Mouse (Mus musculus) C2C12 (cell line): ENCODE data around the gene Bcar3.

ENCODE experiments used
- CTCF ChIP-seq: IDR thresholded peaks from one replicate; pipeline ENCODE4 v1.5.1; 2011; ENCODE audit not compliant: control insufficient read depth, insufficient read depth, insufficient read length
- MAX ChIP-seq: IDR thresholded peaks from one replicate; pipeline ENCODE4 v1.6.1; 2011; ENCODE audit warnings: mild to moderate bottlenecking, control low read depth

DNA sequence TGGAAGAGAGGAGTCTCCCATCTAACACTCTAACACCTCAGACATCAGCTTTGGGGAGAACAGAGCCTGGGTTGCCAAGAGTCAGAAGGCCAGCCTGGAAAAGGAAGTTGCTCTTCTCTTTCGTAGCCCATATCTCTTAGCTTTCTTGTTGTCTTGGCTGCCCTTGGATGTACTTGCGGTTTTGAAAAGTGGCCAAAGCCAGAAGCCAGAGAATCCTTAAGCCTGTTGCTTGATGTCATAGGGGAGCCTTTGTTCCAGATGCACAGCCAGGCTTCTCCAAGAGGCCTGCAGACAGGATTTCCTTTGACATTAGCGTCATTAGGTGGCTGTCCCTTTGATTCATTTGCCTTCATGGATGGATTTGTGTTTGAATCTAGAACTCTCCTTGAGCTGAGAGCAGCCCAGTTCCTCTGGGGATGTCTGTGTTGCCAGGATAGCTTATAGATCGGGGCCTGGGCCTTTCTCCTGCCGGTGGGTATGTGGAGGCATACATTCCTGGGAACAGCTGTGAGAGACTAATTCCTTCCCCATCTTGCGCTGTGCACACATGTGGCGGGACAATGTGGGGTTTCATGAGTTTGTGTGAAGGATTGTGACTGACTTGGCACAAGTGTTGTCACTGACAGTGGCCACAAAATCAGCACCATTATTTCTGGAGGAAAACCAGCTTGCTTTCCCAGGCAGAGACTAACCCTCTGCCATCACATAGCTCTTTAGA is 137.0 kb downstream of the Bcar3 start:
- TF ChIP-seq CTCF = no peak
- TF ChIP-seq MAX = no peak
